Mouse (Mus musculus) CH12.LX (cell line): ENCODE data around the gene Cd5.

Experiments
- CHD1 ChIP-seq: IDR thresholded peaks from 2 replicates; pipeline ENCODE4 v1.6.1; 2012; ENCODE audit warnings: low read depth, low read length, improper control_type of control experiment, inconsistent platforms
- CTCF ChIP-seq, 2 experiments: IDR thresholded peaks in 1 of 2; conservative IDR thresholded peaks in 1 of 2; 2 replicates each; pipeline ENCODE4 v1.5.1; 2011 to 2012; ENCODE audit warnings: low read depth in 2 of 2, low read length in 2 of 2, improper control_type of control experiment in 1 of 2, inconsistent platforms in 1 of 2, mild to moderate bottlenecking in 1 of 2, moderate library complexity in 1 of 2
- EP300 ChIP-seq: IDR thresholded peaks from 2 replicates; pipeline ENCODE4 v1.6.1; 2011; ENCODE audit warnings: low read length, improper control_type of control experiment
- JUND ChIP-seq: conservative IDR thresholded peaks from 2 replicates; pipeline ENCODE4 v1.6.1; 2011; ENCODE audit warnings: low read depth, low read length, improper control_type of control experiment
- MAFK ChIP-seq: IDR thresholded peaks from 2 replicates; pipeline ENCODE4 v1.6.1; 2011; ENCODE audit warnings: low read length, improper control_type of control experiment; ENCODE audit not compliant: insufficient replicate concordance
- MAX ChIP-seq: IDR thresholded peaks from 2 replicates; pipeline ENCODE4 v1.6.1; 2011; ENCODE audit warnings: low read length, improper control_type of control experiment
- MEF2A ChIP-seq: IDR thresholded peaks from 2 replicates; pipeline ENCODE4 v1.6.1; 2014; ENCODE audit warnings: low read depth, mild to moderate bottlenecking, inconsistent platforms, low read length, improper control_type of control experiment, borderline replicate concordance
- MXI1 ChIP-seq: IDR thresholded peaks from 2 replicates; pipeline ENCODE4 v1.6.1; 2011; ENCODE audit warnings: mild to moderate bottlenecking, low read depth, low read length, improper control_type of control experiment
- MYC ChIP-seq: IDR thresholded peaks from 2 replicates; pipeline ENCODE4 v1.6.1; 2011; ENCODE audit warnings: low read depth, mild to moderate bottlenecking, improper control_type of control experiment, low read length
- POLR2A ChIP-seq: IDR thresholded peaks from 2 replicates; pipeline ENCODE4 v1.6.1; 2011; ENCODE audit warnings: low read depth, mild to moderate bottlenecking, improper control_type of control experiment, low read length
- RCOR1 ChIP-seq: conservative IDR thresholded peaks from 2 replicates; pipeline ENCODE4 v1.6.1; 2012; ENCODE audit warnings: low read depth, mild to moderate bottlenecking, inconsistent platforms, low read length, improper control_type of control experiment
- SIN3A ChIP-seq: IDR thresholded peaks from 2 replicates; pipeline ENCODE4 v1.6.1; 2012; ENCODE audit warnings: low read length, improper control_type of control experiment, inconsistent platforms
- TBP ChIP-seq: conservative IDR thresholded peaks from 2 replicates; pipeline ENCODE4 v1.6.1; 2011; ENCODE audit warnings: low read depth, low read length, improper control_type of control experiment
- TCF12 ChIP-seq: IDR thresholded peaks from 2 replicates; pipeline ENCODE4 v1.6.1; 2014; ENCODE audit warnings: low read depth, mild to moderate bottlenecking, inconsistent platforms, low read length, improper control_type of control experiment

GRCm38 (mm10) chr19:10762468-10762867 is 23.7 kb upstream of the Cd5 start:
- no peak for TF ChIP-seq CTCF (conservative IDR thresholded peaks at IDR 0.05 in 1 of 2, IDR thresholded peaks at IDR 0.05 in 1 of 2; ENCODE audit: low read depth in 2 of 2, low read length in 2 of 2)
- no peak for TF ChIP-seq EP300
- TF ChIP-seq SIN3A, result no peak
- TF ChIP-seq TCF12, result no peak
- TF ChIP-seq POLR2A, result no peak
- TF ChIP-seq MYC, result no peak
- no peak for TF ChIP-seq MXI1
- TF ChIP-seq JUND, result no peak
- no peak for TF ChIP-seq MEF2A
- TF ChIP-seq CHD1, result no peak
- TF ChIP-seq TBP, result no peak
- no peak for TF ChIP-seq RCOR1
- no peak for TF ChIP-seq MAFK
- TF ChIP-seq MAX, result no peak
